Mouse (Mus musculus): ENCODE results near the gene Adamts4. TPM values are rescaled to one million over a fixed set of nuclear protein-coding genes. Genes with fewer than 3 reads are reported as not detected.

Gene Adamts4
- 1 to 10 TPM; 4.0 to 5.1 TPM for total RNA-seq (2021)
- long read RNA-seq, experiment 1, full-length matches to known transcripts = 1 of 4 reads
- long read RNA-seq, experiment 1, partial matches to known transcripts = 2 of 4 reads
- long read RNA-seq, experiment 1, other reads (novel, unspliced or antisense) = 1 of 4 reads
- long read RNA-seq, experiment 2, full-length matches to known transcripts = 2 of 3 reads
- long read RNA-seq, experiment 2, partial matches to known transcripts = 1 of 3 reads
- long read RNA-seq, experiment 2, other reads (novel, unspliced or antisense) = 0 of 3 reads

- peak; percentile 54 for DNase-seq
Measured at GRCm38 (mm10) chr1:171249913-171250600, at the start of gene Adamts4. Gene Adamts4, plus strand, starts transcription at chr1:171250421.

- DNase-seq = no peak
Measured at GRCm38 (mm10) chr1:171200769-171201168, 49.5 kb upstream of the Adamts4 start.

- DNase-seq = no peak
Measured at GRCm38 (mm10) chr1:171203471-171204248, 46.6 kb upstream of the Adamts4 start.

- no peak for DNase-seq
Measured at GRCm38 (mm10) chr1:171204249-171204644, 46.0 kb upstream of the Adamts4 start.

GRCm38 (mm10) chr1:171205704-171206493 is 44.3 kb upstream of the Adamts4 start:
- DNase-seq = no peak

- DNase-seq = no peak
Measured at GRCm38 (mm10) chr1:171209409-171209808, 40.8 kb upstream of the Adamts4 start.

- no peak for DNase-seq
Measured at GRCm38 (mm10) chr1:171212854-171213253, 37.4 kb upstream of the Adamts4 start.

GRCm38 (mm10) chr1:171213801-171214496 is 36.3 kb upstream of the Adamts4 start, which contains the start of gene Nr1i3:
Gene Nr1i3, plus strand, starts transcription at chr1:171213970.
- DNase-seq = no peak

GRCm38 (mm10) chr1:171216241-171216955 is 33.8 kb upstream of the Adamts4 start:
- DNase-seq = no peak

GRCm38 (mm10) chr1:171220871-171221270 is 29.4 kb upstream of the Adamts4 start:
- peak; percentile 90 for DNase-seq

- DNase-seq = peak; percentile 49
Measured at GRCm38 (mm10) chr1:171221281-171222193, 28.7 kb upstream of the Adamts4 start.

GRCm38 (mm10) chr1:171222238-171223155 is 27.7 kb upstream of the Adamts4 start, which contains the start of gene Tomm40l:
Gene Tomm40l, minus strand, starts transcription at chr1:171222514.
- DNase-seq = peak; percentile 90

- DNase-seq = no peak
Measured at GRCm38 (mm10) chr1:171223168-171223567, 27.1 kb upstream of the Adamts4 start.

- peak; percentile 82 for DNase-seq
Measured at GRCm38 (mm10) chr1:171223796-171224195, 26.4 kb upstream of the Adamts4 start.

GRCm38 (mm10) chr1:171224857-171225256 is 25.4 kb upstream of the Adamts4 start, which contains the start of gene Apoa2:
Gene Apoa2, plus strand, starts transcription at chr1:171225054.
- DNase-seq = no peak

- DNase-seq = no peak
Measured at GRCm38 (mm10) chr1:171226780-171227179, 23.4 kb upstream of the Adamts4 start.

- DNase-seq = no peak
Measured at GRCm38 (mm10) chr1:171227879-171228278, 22.3 kb upstream of the Adamts4 start.

- DNase-seq = no peak
Measured at GRCm38 (mm10) chr1:171229750-171230149, 20.5 kb upstream of the Adamts4 start.

Data from adrenal gland, postnatal 10 days (tissue).